22 mouse cellular contexts compared by ENCODE assay signal in genomic region chr4:42963480-42963879, GRCm38 (mm10). TPM values are rescaled to one million over a fixed set of nuclear protein-coding genes. Genes with fewer than 3 reads are reported as not detected.
A peak's percentile ranks its signal among the peaks of the same experiment; 100 is the strongest.
DNase-seq lines count a peak whose midpoint lies in the region; ATAC-seq and TF ChIP-seq lines count a peak whose summit lies in the region.
"Had no signal": no experiment of that assay in that cellular context is flagged by ENCODE, and none has a peak within 500 bp of the region (broad histone marks: within the 10 kb centered on the region; RNA-seq: fewer than 3 reads in every experiment).

No protein-coding gene starts in this region.

- H3K36me3 ChIP-seq in heart, postnatal 0 days (replicated peaks; ENCODE audit: control insufficient read depth, insufficient read depth, low read length), result no peaks in the 10 kb centered on the region
- no peaks in the 10 kb centered on the region for H3K36me3 ChIP-seq in liver, embryonic 14.5 days (replicated peaks; ENCODE audit: control insufficient read depth, insufficient read depth, low read depth)
- H3K36me3 ChIP-seq in liver, embryonic 11.5 days (ENCODE audit: control insufficient read depth, insufficient read depth, low read length), result no peaks in the 10 kb centered on the region
- no peaks in the 10 kb centered on the region for H3K36me3 ChIP-seq in E14TG2a.4 (ENCODE audit: insufficient read depth, low read length)
- H3K36me3 ChIP-seq: embryonic facial prominence, embryonic 10.5 days; heart, embryonic 13.5 days; limb, embryonic 15.5 days; midbrain, embryonic 12.5 days had no signal

- no peak overlapping the region for H3K9ac ChIP-seq in heart, postnatal 0 days (replicated peaks; ENCODE audit: low read depth, low read length)
- no peak overlapping the region for H3K9ac ChIP-seq in liver, embryonic 14.5 days (replicated peaks)
- no peak overlapping the region for H3K9ac ChIP-seq in liver, embryonic 11.5 days (ENCODE audit: low read depth, low read length)
- H3K9ac ChIP-seq: heart, embryonic 13.5 days; limb, embryonic 15.5 days; midbrain, embryonic 12.5 days had no signal

- H3K4me3 ChIP-seq in heart, postnatal 0 days (ENCODE audit: low read depth, low read length), result no peak overlapping the region
- H3K4me3 ChIP-seq in liver, embryonic 14.5 days (ENCODE audit: insufficient read depth in 1 of 2, low read depth in 2 of 2, low read length in 2 of 2), result no peak overlapping the region
- no peak overlapping the region for H3K4me3 ChIP-seq in liver, embryonic 11.5 days (ENCODE audit: low read depth, low read length)
- no peak overlapping the region for H3K4me3 ChIP-seq in E14TG2a.4 (replicated peaks; ENCODE audit: low read length)
- H3K4me3 ChIP-seq: embryonic facial prominence, embryonic 10.5 days; erythroblast, embryonic 14.5 days; heart, embryonic 13.5 days; hindbrain, embryonic 10.5 days; limb, embryonic 15.5 days; midbrain, embryonic 12.5 days had no signal

- 43% methylated on average over 2 of the region's 2 CpGs for WGBS in heart, postnatal 0 days
- 89% methylated on average over 2 of the region's 2 CpGs for WGBS in liver, embryonic 14.5 days (ENCODE audit: insufficient replicate concordance)
- WGBS in liver, embryonic 11.5 days, result 80% methylated on average over 2 of the region's 2 CpGs

- H3K27me3 ChIP-seq in heart, postnatal 0 days (ENCODE audit: control insufficient read depth, insufficient read depth, low read length), result no peaks in the 10 kb centered on the region
- no peaks in the 10 kb centered on the region for H3K27me3 ChIP-seq in liver, embryonic 14.5 days (ENCODE audit: control insufficient read depth, insufficient read depth, low read length)
- peaks cover 5% of the 10 kb centered on the region; the same call in 1 of the 2 replicates for H3K27me3 ChIP-seq in liver, embryonic 11.5 days (replicated peaks; ENCODE audit: control insufficient read depth, insufficient read depth, low read length)
- peaks cover 10% of the 10 kb centered on the region; the same call in 1 of the 2 replicates for H3K27me3 ChIP-seq in E14TG2a.4 (ENCODE audit: insufficient read depth, low read length)
- H3K27me3 ChIP-seq: limb, embryonic 15.5 days; midbrain, embryonic 12.5 days had no signal

- no peak overlapping the region for H3K27ac ChIP-seq in heart, postnatal 0 days (ENCODE audit: low read depth)
- no peak overlapping the region for H3K27ac ChIP-seq in liver, embryonic 14.5 days
- H3K27ac ChIP-seq in liver, embryonic 11.5 days (ENCODE audit: low read depth, low read length), result no peak overlapping the region
- H3K27ac ChIP-seq: embryonic facial prominence, embryonic 10.5 days; heart, embryonic 13.5 days; hindbrain, embryonic 10.5 days; limb, embryonic 15.5 days; midbrain, embryonic 12.5 days had no signal

- no peak for DNase-seq in heart, postnatal 0 days (ENCODE audit: low spot score)
- no peak for DNase-seq in heart, adult 8-10 months (ENCODE audit: low spot score)
- DNase-seq in liver, embryonic 14.5 days (ENCODE audit: low read depth in 3 of 3, low spot score in 3 of 3), result no peak
- no peak for DNase-seq in liver, embryonic 11.5 days (ENCODE audit: low spot score)
- peak; percentile 26 for DNase-seq in 3T3-L1 (ENCODE audit: low read depth, low spot score)
- DNase-seq: cerebellum, adult 11 months; cerebellum, postnatal 36 days; gastrocnemius, postnatal 25 days; kidney, adult 11 months; lung, postnatal 14 days had no signal

- no peaks in the 10 kb centered on the region for H3K9me3 ChIP-seq in heart, postnatal 0 days (replicated peaks; ENCODE audit: control insufficient read depth, low read length)
- H3K9me3 ChIP-seq in liver, embryonic 14.5 days (ENCODE audit: control insufficient read depth, low read length), result no peaks in the 10 kb centered on the region
- H3K9me3 ChIP-seq in liver, embryonic 11.5 days (ENCODE audit: control insufficient read depth, low read length), result no peaks in the 10 kb centered on the region
- no peaks in the 10 kb centered on the region for H3K9me3 ChIP-seq in E14TG2a.4 (ENCODE audit: low read length)
- H3K9me3 ChIP-seq: embryonic facial prominence, embryonic 10.5 days; heart, embryonic 13.5 days; hindbrain, embryonic 10.5 days; limb, embryonic 15.5 days; midbrain, embryonic 12.5 days had no signal

- TF ChIP-seq EP300 in heart, postnatal 0 days (IDR thresholded peaks at IDR 0.05; ENCODE audit: low read depth), result no peak
- no peak for TF ChIP-seq EP300 in liver, embryonic 14.5 days (IDR thresholded peaks at IDR 0.05; ENCODE audit: low read depth)

- H3K4me1 ChIP-seq in heart, postnatal 0 days (ENCODE audit: control insufficient read depth, insufficient read depth), result peaks cover 11% of the 10 kb centered on the region; the same call in 1 of the 2 replicates
- peaks cover 0 to 2% of the 10 kb centered on the region in 2 experiments; a peak in 1 of 4 replicates for H3K4me1 ChIP-seq in liver, embryonic 14.5 days (replicated peaks; ENCODE audit: control insufficient read depth in 2 of 2, insufficient read depth in 2 of 2, low read length in 1 of 2)
- H3K4me1 ChIP-seq in liver, embryonic 11.5 days (replicated peaks; ENCODE audit: control insufficient read depth, insufficient read depth, low read length), result no peaks in the 10 kb centered on the region
- peaks cover 12% of the 10 kb centered on the region for H3K4me1 ChIP-seq in E14TG2a.4 (replicated peaks; ENCODE audit: low read depth, low read length)
- H3K4me1 ChIP-seq: limb, embryonic 15.5 days had no signal

- H3K4me2 ChIP-seq in heart, postnatal 0 days (ENCODE audit: low read depth, low read length), result no peak overlapping the region
- no peak overlapping the region for H3K4me2 ChIP-seq in liver, embryonic 14.5 days (ENCODE audit: low read depth)
- no peak overlapping the region for H3K4me2 ChIP-seq in liver, embryonic 11.5 days
- H3K4me2 ChIP-seq: heart, embryonic 13.5 days; limb, embryonic 15.5 days; midbrain, embryonic 12.5 days had no signal

- TF ChIP-seq CTCF in heart, postnatal 0 days (IDR thresholded peaks at IDR 0.05; ENCODE audit: low read depth), result peak; percentile 12; the same call in 1 of the 2 replicates
- TF ChIP-seq CTCF in liver, embryonic 14.5 days (IDR thresholded peaks at IDR 0.05; ENCODE audit: low read depth), result peak; percentile 51
- TF ChIP-seq CTCF in E14TG2a.4 (conservative IDR thresholded peaks at IDR 0.05; ENCODE audit: low read length), result peak; percentile 51

- ATAC-seq in heart, postnatal 0 days (ENCODE audit: insufficient read depth, low read depth), result no peak
- no peak for ATAC-seq in liver, embryonic 14.5 days (ENCODE audit: insufficient read depth)
- ATAC-seq in liver, embryonic 11.5 days (replicated peaks; ENCODE audit: low FRiP score), result no peak
- no peak for ATAC-seq in megakaryocyte-erythroid progenitor cell, adult 5-6 weeks (replicated peaks; ENCODE audit: low FRiP score, low TSS enrichment, poor library complexity, severe bottlenecking)
- ATAC-seq in megakaryocyte progenitor cell, adult 5-6 weeks (replicated peaks; ENCODE audit: poor library complexity), result no peak
- ATAC-seq: CD4-positive, CD25-positive, alpha-beta regulatory T cell, adult 4 months had no signal

RNA-seq across cellular contexts. Expression of gene 1700022I11Rik, which starts 5.9 kb away (rescaled TPM):
- not detected in 2 replicates for total RNA-seq in heart, postnatal 0 days (2014; rRNA removed; ENCODE audit: low replicate concordance)
- polyA plus RNA-seq in heart, postnatal 0 days (2015; fragmentation: Nextera tagmentation; extraction: Ambion mirVana), result 0.19 and 0.41 TPM in 2 replicates
- total RNA-seq in heart, adult 8-10 months (2022), result not detected
- polyA plus RNA-seq in liver, embryonic 14.5 days (2012; rRNA removed), result 0.07 TPM in 1 of 2 replicates, not detected in the other
- 0.16 and 0.44 TPM in 2 replicates for polyA plus RNA-seq in liver, embryonic 14.5 days (2014; fragmentation: Nextera tagmentation; extraction: Ambion mirVana)
- 0.41 and 0.53 TPM in 2 replicates for polyA plus RNA-seq in liver, embryonic 11.5 days (2014; fragmentation: Nextera tagmentation; extraction: Ambion mirVana)
- not detected in 2 replicates for total RNA-seq in megakaryocyte-erythroid progenitor cell, adult 5-6 weeks (2014; fragmentation: Nextera tagmentation)
- total RNA-seq in megakaryocyte-erythroid progenitor cell, adult 5-6 weeks (2017), result 1.3 and 3.4 TPM in 2 replicates
- not detected in 2 replicates for total RNA-seq in megakaryocyte progenitor cell, adult 5-6 weeks (2015)
- 0.37 and 0.41 TPM in 2 replicates for total RNA-seq in megakaryocyte progenitor cell, adult 5-6 weeks (2017)
- total RNA-seq: gastrocnemius, postnatal 25 days; left cerebral cortex, postnatal 10 days had no signal
- polyA plus RNA-seq: erythroblast, embryonic 14.5 days; spleen, adult 2 months had no signal

RNA-seq across cellular contexts. Expression of gene Dnajb5, which starts 13.9 kb away (rescaled TPM):
- 41.8 and 59.1 TPM in 2 replicates for total RNA-seq in heart, postnatal 0 days (2014; rRNA removed; ENCODE audit: low replicate concordance)
- polyA plus RNA-seq in heart, postnatal 0 days (2015; fragmentation: Nextera tagmentation; extraction: Ambion mirVana), result 12.5 and 18.2 TPM in 2 replicates
- 100 to 1,000 TPM in 2 of 4 experiments, 10 to 100 TPM in 2; 65.1 to 119 (median 88.0) TPM for total RNA-seq in heart, adult 8-10 months (2022)
- 0.90 and 1.3 TPM in 2 replicates for polyA plus RNA-seq in liver, embryonic 14.5 days (2012; rRNA removed)
- polyA plus RNA-seq in liver, embryonic 14.5 days (2014; fragmentation: Nextera tagmentation; extraction: Ambion mirVana), result 0.43 and 0.54 TPM in 2 replicates
- 2.0 and 3.0 TPM in 2 replicates for polyA plus RNA-seq in liver, embryonic 11.5 days (2014; fragmentation: Nextera tagmentation; extraction: Ambion mirVana)
- 0.87 and 2.2 TPM in 2 replicates for total RNA-seq in megakaryocyte-erythroid progenitor cell, adult 5-6 weeks (2014; fragmentation: Nextera tagmentation)
- total RNA-seq in megakaryocyte-erythroid progenitor cell, adult 5-6 weeks (2017), result 0.09 TPM in 1 of 2 replicates, not detected in the other
- total RNA-seq in megakaryocyte progenitor cell, adult 5-6 weeks (2015), result 2.2 and 4.5 TPM in 2 replicates
- total RNA-seq in megakaryocyte progenitor cell, adult 5-6 weeks (2017), result 0.98 and 1.1 TPM in 2 replicates
- polyA plus RNA-seq: erythroblast, embryonic 14.5 days had no signal

RNA-seq across cellular contexts. Expression of gene Vcp, which starts 36.8 kb away (rescaled TPM):
- 166 and 201 TPM in 2 replicates for total RNA-seq in heart, postnatal 0 days (2014; rRNA removed; ENCODE audit: low replicate concordance)
- polyA plus RNA-seq in heart, postnatal 0 days (2015; fragmentation: Nextera tagmentation; extraction: Ambion mirVana), result 398 and 438 TPM in 2 replicates
- total RNA-seq in heart, adult 8-10 months (2022), result 100 to 1,000 TPM; 255 to 280 (median 263) TPM
- 48.9 and 80.0 TPM in 2 replicates for polyA plus RNA-seq in liver, embryonic 14.5 days (2012; rRNA removed)
- 176 and 191 TPM in 2 replicates for polyA plus RNA-seq in liver, embryonic 14.5 days (2014; fragmentation: Nextera tagmentation; extraction: Ambion mirVana)
- polyA plus RNA-seq in liver, embryonic 11.5 days (2014; fragmentation: Nextera tagmentation; extraction: Ambion mirVana), result 452 and 513 TPM in 2 replicates
- 186 and 244 TPM in 2 replicates for total RNA-seq in megakaryocyte-erythroid progenitor cell, adult 5-6 weeks (2014; fragmentation: Nextera tagmentation)
- total RNA-seq in megakaryocyte-erythroid progenitor cell, adult 5-6 weeks (2017), result 269 and 346 TPM in 2 replicates
- total RNA-seq in megakaryocyte progenitor cell, adult 5-6 weeks (2015), result 126 and 153 TPM in 2 replicates
- total RNA-seq in megakaryocyte progenitor cell, adult 5-6 weeks (2017), result 268 and 294 TPM in 2 replicates

RNA-seq across cellular contexts. Expression of gene Fancg, which starts 46.8 kb away (rescaled TPM):
- total RNA-seq in heart, postnatal 0 days (2014; rRNA removed; ENCODE audit: low replicate concordance), result 4.5 and 4.9 TPM in 2 replicates
- polyA plus RNA-seq in heart, postnatal 0 days (2015; fragmentation: Nextera tagmentation; extraction: Ambion mirVana), result 4.6 and 4.9 TPM in 2 replicates
- total RNA-seq in heart, adult 8-10 months (2022), result 1 to 10 TPM; 1.7 to 2.8 (median 2.2) TPM
- 8.2 and 9.9 TPM in 2 replicates for polyA plus RNA-seq in liver, embryonic 14.5 days (2012; rRNA removed)
- polyA plus RNA-seq in liver, embryonic 14.5 days (2014; fragmentation: Nextera tagmentation; extraction: Ambion mirVana), result 8.3 and 10.0 TPM in 2 replicates
- 18.2 and 18.6 TPM in 2 replicates for polyA plus RNA-seq in liver, embryonic 11.5 days (2014; fragmentation: Nextera tagmentation; extraction: Ambion mirVana)
- 24.2 and 35.5 TPM in 2 replicates for total RNA-seq in megakaryocyte-erythroid progenitor cell, adult 5-6 weeks (2014; fragmentation: Nextera tagmentation)
- total RNA-seq in megakaryocyte-erythroid progenitor cell, adult 5-6 weeks (2017), result 8.3 and 8.5 TPM in 2 replicates
- total RNA-seq in megakaryocyte progenitor cell, adult 5-6 weeks (2015), result 18.3 and 19.3 TPM in 2 replicates
- 12.3 and 17.8 TPM in 2 replicates for total RNA-seq in megakaryocyte progenitor cell, adult 5-6 weeks (2017)

RNA-seq across cellular contexts. Expression of gene Phf24, which starts 47.0 kb away (rescaled TPM):
- total RNA-seq in heart, postnatal 0 days (2014; rRNA removed; ENCODE audit: low replicate concordance), result 4.1 and 13.2 TPM in 2 replicates
- polyA plus RNA-seq in heart, postnatal 0 days (2015; fragmentation: Nextera tagmentation; extraction: Ambion mirVana), result 5.0 and 5.3 TPM in 2 replicates
- total RNA-seq in heart, adult 8-10 months (2022), result 1 to 10 TPM; 4.3 to 9.8 (median 7.0) TPM
- polyA plus RNA-seq in liver, embryonic 14.5 days (2012; rRNA removed), result 0.12 and 0.16 TPM in 2 replicates
- 0.08 and 0.14 TPM in 2 replicates for polyA plus RNA-seq in liver, embryonic 14.5 days (2014; fragmentation: Nextera tagmentation; extraction: Ambion mirVana)
- polyA plus RNA-seq in liver, embryonic 11.5 days (2014; fragmentation: Nextera tagmentation; extraction: Ambion mirVana), result 0.38 and 0.42 TPM in 2 replicates
- not detected in 2 replicates for total RNA-seq in megakaryocyte-erythroid progenitor cell, adult 5-6 weeks (2014; fragmentation: Nextera tagmentation)
- total RNA-seq in megakaryocyte-erythroid progenitor cell, adult 5-6 weeks (2017), result 0.08 TPM in 1 of 2 replicates, not detected in the other
- total RNA-seq in megakaryocyte progenitor cell, adult 5-6 weeks (2015), result 0.30 and 0.46 TPM in 2 replicates
- 0.03 and 0.79 TPM in 2 replicates for total RNA-seq in megakaryocyte progenitor cell, adult 5-6 weeks (2017)
- polyA plus RNA-seq: erythroblast, embryonic 14.5 days had no signal
